Mouse (Mus musculus) erythroblast, embryonic 14.5 days (primary cell): Measurements from ENCODE around the gene Msh3.

Source experiments
- GATA1 ChIP-seq: IDR thresholded peaks from 2 replicates; pipeline ENCODE4 v1.6.1; 2012; ENCODE audit warnings: low read length, inconsistent platforms, mixed read lengths
- TAL1 ChIP-seq: IDR thresholded peaks from 3 replicates; pipeline ENCODE4 v1.6.1; 2012; ENCODE audit warnings: low read length, inconsistent platforms, mixed read lengths

DNA sequence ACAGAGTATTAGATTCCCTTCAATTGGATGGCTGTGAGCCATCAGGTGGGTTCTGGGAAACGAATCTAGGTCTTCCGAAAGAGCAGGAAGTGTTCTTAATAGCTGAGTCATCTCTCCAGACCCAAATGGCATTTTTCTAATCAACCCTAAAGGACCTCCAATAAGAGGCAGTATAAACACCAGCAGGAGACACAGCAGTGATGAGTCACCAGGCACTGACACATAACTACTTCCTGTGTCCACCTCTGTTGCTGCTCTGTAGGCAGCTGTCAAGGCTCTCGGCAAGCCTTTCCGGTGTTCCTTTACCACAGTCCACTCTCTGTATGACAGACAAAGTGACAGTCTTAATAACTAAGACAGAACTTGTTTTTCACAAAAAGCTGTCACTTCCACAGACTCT, 113.4 kb downstream of the Msh3 start:
- no peak for TF ChIP-seq GATA1
- no peak for TF ChIP-seq TAL1
